Mouse (Mus musculus): Measurements from ENCODE around the gene Cfd. TPM values are rescaled to one million over a fixed set of nuclear protein-coding genes. Genes with fewer than 3 reads are reported as not detected.
A peak's percentile ranks its signal among the peaks of the same experiment; 100 is the strongest.

Cfd gene
- total RNA-seq, 2 experiments from 2014 or later, result 316 to 348 TPM

GRCm38 (mm10) chr10:79860079-79860911, 30.4 kb upstream of the Cfd start:
- DNase-seq, result no peak

GRCm38 (mm10) chr10:79861230-79862048, 29.2 kb upstream of the Cfd start:
- DNase-seq, result peak; percentile 45

GRCm38 (mm10) chr10:79862049-79862788, 28.4 kb upstream of the Cfd start:
- no peak for DNase-seq

GRCm38 (mm10) chr10:79862925-79863324, 27.7 kb upstream of the Cfd start:
- DNase-seq, result no peak

- DNase-seq, result no peak
Measured at GRCm38 (mm10) chr10:79864351-79865188, 26.1 kb upstream of the Cfd start.

- DNase-seq, result no peak
Measured at GRCm38 (mm10) chr10:79865189-79865601, 25.5 kb upstream of the Cfd start.

GRCm38 (mm10) chr10:79865801-79866295, 24.8 kb upstream of the Cfd start:
- peak; percentile 51 for DNase-seq

- DNase-seq, result no peak
Measured at GRCm38 (mm10) chr10:79866601-79867000, 24.1 kb upstream of the Cfd start.

GRCm38 (mm10) chr10:79871845-79872244, 18.8 kb upstream of the Cfd start:
- no peak for DNase-seq

GRCm38 (mm10) chr10:79872862-79873261, 17.8 kb upstream of the Cfd start:
- no peak for DNase-seq

- DNase-seq, result no peak
Measured at GRCm38 (mm10) chr10:79873313-79873712, 17.3 kb upstream of the Cfd start.

GRCm38 (mm10) chr10:79873715-79874289, 16.9 kb upstream of the Cfd start:
- no peak for DNase-seq

- no peak for DNase-seq
Measured at GRCm38 (mm10) chr10:79874290-79874862, 16.3 kb upstream of the Cfd start, which contains the start of the genes Prtn3 and Plppr3. Gene Prtn3, plus strand, starts transcription at chr10:79874476. Gene Plppr3, minus strand, starts transcription at chr10:79874634.

- DNase-seq, result no peak
Measured at GRCm38 (mm10) chr10:79877174-79877573, 13.5 kb upstream of the Cfd start.

GRCm38 (mm10) chr10:79877757-79878156, 12.9 kb upstream of the Cfd start:
- no peak for DNase-seq

GRCm38 (mm10) chr10:79879527-79879926, 11.1 kb upstream of the Cfd start:
- DNase-seq, result no peak

- DNase-seq, result no peak
Measured at GRCm38 (mm10) chr10:79880721-79881120, 9.9 kb upstream of the Cfd start.

- peak; percentile 33 for DNase-seq
Measured at GRCm38 (mm10) chr10:79881981-79882380, 8.7 kb upstream of the Cfd start.

GRCm38 (mm10) chr10:79883297-79884084, 7.2 kb upstream of the Cfd start:
- DNase-seq, result peak; percentile 88

GRCm38 (mm10) chr10:79884446-79884845, 6.2 kb upstream of the Cfd start:
- DNase-seq, result peak; percentile 91

Measured in adrenal gland, postnatal 10 days (tissue).